Mouse (Mus musculus): ENCODE results near the gene Defb29.

DNA sequence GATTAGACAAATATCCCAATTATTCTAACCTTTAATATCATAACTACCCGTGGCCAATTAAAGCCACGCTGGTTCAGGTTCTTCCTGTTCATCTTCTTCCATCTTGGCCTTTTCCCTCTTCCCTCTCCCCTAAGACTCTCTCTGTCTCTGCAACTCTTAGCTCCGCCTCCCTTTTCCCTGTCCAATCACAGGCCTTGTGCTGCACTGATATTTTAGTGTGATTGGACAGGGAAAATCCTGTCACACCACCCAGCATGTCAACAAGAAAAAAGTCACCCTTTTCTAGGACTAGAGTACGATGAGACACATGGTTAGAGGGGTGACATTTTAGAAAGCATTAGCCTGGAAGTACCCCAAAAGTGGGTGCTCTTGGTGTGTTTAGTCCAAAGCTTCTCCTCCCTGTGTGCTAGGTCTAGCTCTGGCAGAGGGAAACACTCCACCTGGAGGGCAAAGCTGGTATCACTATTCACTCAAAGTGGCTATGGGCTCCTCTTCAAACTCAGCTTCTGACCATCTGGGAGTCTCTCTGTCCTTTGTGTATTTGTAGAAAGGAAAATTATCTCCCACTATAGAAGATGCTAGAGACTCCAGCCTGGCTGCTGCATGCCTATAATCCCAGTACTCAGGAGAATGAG, 47.1 kb upstream of the Defb29 start:
- TF ChIP-seq POLR2A (IDR thresholded peaks at IDR 0.05; ENCODE audit: low read depth, low read length): no peak
- no peak; the same call in 1 of the 2 replicates for TF ChIP-seq CTCF (IDR thresholded peaks at IDR 0.05; ENCODE audit: borderline replicate concordance, insufficient read depth, low read length)

Measured in embryonic fibroblast, embryonic 13.5 days (primary cell).